Mouse (Mus musculus): ENCODE results near the gene Acsf3.
A peak's percentile ranks its signal among the peaks of the same experiment; 100 is the strongest.

Gene Acsf3

DNA sequence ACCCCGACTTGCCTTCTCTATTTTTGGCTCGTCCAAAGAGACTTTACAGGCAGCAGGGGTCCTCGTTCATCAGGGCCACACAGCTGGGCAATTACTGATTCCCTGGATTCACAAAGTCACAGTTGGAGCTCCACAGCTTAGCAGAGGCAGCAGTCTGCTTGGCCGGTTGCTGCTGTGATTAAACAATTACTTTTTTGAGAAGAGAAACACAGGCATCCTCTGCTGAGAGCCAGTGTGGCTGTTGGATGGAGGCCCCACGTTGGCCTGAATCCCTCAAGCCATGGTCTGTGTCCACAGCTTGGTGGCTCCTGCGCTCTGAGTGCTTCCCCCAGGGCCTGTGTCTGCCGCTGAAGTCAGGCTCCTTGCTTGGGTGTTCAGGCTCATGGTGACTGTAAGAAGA, 39.3 kb downstream of the Acsf3 start:
- no peak for TF ChIP-seq GATA4 (IDR thresholded peaks at IDR 0.05; ENCODE audit: insufficient replicate concordance, low read length)

DNA sequence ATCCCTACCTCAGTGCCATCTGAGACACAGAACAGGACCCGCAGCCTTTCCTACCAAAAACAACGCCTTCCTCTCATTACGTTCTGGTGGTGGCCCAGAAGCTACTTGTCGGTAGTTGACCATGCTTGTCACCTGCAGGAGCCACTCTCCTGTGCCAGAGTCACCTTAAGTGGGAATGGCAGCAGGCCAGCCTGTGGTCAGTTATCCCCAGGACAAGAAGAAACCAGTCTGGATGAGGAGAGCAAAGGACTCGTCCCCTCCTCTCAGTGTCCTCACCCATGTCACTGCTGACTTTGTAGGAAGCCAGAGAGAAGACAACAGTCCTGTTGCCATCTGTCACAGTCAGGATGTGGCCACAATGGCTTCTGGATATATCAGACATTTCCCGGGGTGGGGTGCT, 41.7 kb downstream of the Acsf3 start:
- no peak for TF ChIP-seq GATA4 (IDR thresholded peaks at IDR 0.05; ENCODE audit: insufficient replicate concordance, low read length)

DNA sequence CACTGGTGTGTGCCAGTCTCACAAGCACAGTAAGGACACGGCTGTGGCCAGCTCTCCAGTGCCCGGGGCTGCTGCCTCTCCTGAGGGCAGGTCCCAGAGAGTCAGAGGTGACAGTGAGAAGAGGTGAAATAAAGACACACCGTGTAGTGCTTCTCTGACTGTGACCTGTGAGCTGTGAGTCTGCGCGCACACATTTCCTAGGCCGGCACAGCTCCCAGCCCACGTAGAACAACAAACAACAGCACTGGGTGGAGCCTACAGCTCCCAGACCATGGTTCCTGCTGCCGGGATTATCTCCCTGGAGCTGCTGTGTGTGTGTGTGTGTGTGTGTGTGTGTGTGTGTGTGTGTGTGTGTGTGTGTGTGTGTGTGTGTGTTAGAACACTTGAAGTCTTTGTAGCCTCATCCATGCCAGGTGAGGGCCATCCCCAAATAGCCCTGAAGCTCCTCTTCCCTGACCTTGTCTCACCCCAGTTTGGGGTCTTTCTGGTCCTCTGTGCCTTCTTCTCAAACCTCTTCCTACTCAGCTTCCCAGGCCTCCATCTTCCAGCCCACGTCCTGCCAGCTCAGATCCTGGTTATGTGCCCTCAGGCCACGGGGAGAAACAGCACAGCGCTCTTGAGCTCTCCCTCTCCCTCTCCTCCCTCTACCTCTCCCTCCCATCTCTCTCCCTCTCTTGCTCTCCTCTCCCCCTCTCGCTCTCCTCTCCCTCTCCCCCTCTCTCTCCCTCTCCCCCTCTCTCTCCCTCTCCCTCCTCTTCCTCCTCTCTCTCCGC, 42.6 kb downstream of the Acsf3 start:
- no peak for TF ChIP-seq GATA4 (IDR thresholded peaks at IDR 0.05; ENCODE audit: insufficient replicate concordance, low read length)

DNA sequence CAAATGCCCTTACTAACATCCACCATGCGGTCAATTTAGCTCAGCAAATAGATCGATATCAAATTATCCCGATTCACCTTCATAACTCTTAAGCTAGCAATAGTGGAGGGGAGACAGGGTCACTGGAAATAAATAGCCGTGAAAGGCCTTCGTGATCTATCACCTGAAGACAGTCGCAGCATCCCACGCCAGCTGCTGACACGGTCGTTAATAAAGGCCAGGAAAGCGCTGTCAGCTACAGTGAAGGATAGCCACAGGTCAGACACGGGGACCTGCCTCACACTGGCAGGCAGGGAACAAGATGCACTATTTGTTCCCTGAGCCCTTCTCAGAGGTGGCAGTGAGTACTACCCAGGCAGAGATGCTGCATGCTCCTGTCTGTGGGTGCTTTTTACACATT, 44.5 kb downstream of the Acsf3 start:
- TF ChIP-seq GATA4 (IDR thresholded peaks at IDR 0.05; ENCODE audit: insufficient replicate concordance, low read length), result no peak

DNA sequence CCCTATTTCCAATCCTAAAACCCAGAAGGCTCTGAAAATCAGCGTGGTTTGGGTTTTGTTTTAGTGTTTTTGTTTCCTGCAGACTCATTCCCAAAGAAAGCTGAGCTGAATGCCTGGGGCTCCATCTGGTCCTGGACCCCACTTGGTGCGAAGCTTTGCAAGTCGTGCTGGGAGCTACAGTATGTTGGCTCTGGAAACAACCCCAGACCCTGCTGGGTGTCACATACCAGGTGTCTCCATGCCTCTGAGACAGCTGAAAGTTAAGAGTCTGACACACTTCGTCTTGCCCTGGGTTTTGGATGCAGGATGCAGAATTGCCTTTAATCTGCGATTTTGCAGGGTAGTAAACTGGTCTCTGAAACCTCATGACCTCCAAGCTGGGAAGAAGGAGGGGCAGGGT, 49.3 kb downstream of the Acsf3 start:
- no peak for TF ChIP-seq GATA4 (IDR thresholded peaks at IDR 0.05; ENCODE audit: insufficient replicate concordance, low read length)

DNA sequence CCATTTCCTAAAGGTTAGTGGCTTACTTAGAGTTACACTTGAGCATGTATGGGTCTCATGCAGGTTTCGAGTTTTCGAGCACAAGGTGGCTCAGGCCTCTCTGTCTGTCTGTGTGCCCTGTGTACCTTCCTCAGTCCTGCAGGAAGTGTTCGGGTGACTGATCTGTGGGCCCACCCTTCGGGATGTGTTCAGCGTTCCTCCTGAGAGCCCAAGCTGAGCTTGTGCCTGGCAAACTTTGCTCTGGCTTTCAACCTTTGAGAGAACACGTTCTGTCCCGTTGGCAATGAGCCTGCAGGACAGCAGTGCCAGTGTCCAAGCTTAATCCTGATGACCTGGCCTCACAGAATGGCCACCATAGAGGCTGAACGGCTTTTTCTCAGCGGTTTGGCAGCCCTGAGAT, 49.7 kb downstream of the Acsf3 start:
- TF ChIP-seq GATA4 (IDR thresholded peaks at IDR 0.05; ENCODE audit: insufficient replicate concordance, low read length), result no peak

DNA sequence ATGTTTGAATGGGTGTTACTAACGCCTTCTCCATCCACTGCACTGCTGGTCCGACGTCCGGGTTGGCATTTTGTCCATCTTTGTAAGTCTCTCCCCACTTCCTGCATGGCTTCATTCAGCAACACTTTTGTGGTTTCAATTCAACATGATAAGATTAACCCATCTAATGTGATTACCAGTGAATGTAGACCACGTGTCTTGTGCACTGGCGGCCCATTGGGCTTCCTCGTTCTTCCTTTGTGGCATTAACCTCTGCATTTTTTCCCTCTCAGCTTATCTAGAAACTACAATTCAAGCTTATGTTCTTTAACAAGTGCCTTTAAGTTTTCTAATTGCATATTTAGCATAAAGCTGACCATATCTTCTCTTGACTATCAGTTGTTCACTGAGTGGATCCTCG, 50.1 kb downstream of the Acsf3 start:
- TF ChIP-seq GATA4 (IDR thresholded peaks at IDR 0.05; ENCODE audit: insufficient replicate concordance, low read length), result no peak

DNA sequence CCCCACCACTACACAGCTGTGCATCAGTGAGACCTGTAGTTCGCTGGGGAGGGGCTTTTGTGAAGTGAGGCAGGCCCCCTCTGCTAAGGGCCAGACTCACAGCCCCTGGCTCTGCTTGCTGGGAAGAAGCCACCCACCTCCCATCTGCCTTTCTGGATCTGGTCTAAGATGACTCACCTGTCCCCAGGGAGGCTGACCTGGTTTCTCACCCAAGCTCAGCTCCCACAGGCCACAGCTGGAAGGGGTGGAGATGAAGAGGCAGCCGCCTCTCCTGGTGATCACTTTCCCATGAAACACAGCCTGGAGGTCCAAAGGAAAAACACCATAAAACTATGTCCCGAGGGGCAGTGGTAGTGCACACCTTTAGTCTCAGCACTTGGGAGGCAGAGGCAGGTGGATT, 54.1 kb downstream of the Acsf3 start:
- TF ChIP-seq GATA4 (IDR thresholded peaks at IDR 0.05; ENCODE audit: insufficient replicate concordance, low read length), result no peak

DNA sequence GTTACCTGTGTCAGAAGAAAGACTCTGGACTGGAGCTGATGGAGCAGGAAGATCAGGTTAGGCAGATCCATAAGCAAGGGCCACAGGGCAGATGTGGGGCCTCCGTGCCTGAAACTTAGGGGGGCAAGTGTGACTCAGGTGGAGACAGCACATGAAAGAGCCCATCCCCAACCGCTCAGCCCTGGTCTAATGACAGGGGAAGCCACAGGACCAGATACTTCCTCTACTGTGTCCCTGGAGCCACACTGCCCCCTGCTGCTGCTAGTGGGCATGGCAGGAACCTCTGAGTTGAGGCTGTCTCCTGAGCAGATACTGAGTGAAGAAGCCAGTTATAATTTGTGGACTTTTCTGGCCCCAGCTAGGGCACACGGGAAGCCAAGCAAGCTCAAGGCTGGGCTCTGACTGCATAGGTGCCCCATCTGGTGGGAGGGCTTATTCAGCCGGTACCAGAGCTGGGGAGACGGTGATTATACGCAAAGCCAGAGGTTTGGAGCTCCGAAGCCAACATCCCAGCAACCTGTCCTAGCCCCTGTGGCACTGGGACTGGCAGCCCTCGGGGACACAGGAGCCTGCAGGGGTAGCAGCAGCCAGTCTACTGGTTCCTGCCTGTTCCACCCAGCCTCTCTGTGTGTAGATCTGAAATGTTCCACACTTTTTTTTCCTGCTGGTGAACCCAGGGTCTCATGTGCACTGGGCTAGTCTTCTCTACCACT, 55.2 kb downstream of the Acsf3 start:
- no peak for TF ChIP-seq GATA4 (IDR thresholded peaks at IDR 0.05; ENCODE audit: insufficient replicate concordance, low read length)

DNA sequence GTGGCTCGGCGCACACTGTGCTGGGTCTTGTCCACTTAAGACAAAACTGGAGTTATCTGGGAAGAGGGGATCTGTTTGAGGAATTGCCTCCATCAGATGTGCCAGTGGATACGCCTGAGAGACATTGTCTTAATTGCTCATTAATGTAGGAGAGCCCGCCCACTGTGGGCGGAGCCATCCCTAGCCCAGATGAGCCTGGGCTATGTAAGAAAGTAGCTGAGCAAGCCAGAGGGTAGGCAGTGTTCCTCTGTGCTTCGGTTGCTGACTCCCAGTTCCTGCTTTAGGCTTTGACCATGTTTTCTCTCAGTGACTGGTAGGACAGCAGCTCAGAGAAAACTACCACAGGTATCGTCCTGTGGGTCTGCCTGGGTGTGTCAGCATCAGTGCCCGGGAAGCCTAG, 59.1 kb downstream of the Acsf3 start:
- no peak for TF ChIP-seq GATA4 (IDR thresholded peaks at IDR 0.05; ENCODE audit: insufficient replicate concordance, low read length)

DNA sequence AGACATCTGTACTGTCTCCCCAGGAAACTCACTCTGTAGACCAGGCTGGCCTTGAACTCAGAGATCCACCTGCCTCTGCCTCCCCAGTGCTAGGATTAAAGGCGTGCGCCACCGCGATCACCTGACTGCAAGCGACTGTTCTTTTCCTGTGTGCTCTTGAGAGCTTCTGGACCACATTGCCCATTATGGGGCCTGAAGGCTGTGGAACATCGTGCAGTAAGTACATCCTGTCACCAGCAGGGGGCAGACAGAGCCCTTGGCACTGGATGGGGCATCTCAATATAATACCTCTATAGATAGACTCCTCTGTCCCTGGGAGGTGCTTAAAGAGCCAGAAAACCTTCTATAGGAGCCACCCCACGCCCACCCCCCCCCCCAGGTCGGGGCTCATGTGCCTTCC, 59.7 kb downstream of the Acsf3 start:
- no peak for TF ChIP-seq GATA4 (IDR thresholded peaks at IDR 0.05; ENCODE audit: insufficient replicate concordance, low read length)

DNA sequence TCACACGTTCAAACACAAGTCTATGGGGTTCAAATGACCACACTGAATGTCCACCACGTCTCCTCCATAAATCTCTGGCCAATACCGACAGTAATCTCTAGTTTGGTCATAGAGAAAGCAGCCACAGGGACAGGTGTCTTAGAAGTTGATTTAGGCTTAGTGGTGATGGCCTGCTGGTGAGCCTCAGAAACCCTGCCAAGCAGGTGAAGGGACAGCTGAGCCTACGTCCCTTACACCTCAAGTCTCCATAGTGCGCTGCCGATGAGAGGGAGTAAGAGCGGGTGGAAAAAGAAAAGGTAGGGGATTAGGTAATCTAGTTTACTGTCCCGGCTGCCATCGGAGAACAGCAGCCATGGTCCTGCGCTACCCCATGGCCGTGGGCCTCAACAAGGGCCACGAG, 60.9 kb downstream of the Acsf3 start:
- no peak for TF ChIP-seq GATA4 (IDR thresholded peaks at IDR 0.05; ENCODE audit: insufficient replicate concordance, low read length)

DNA sequence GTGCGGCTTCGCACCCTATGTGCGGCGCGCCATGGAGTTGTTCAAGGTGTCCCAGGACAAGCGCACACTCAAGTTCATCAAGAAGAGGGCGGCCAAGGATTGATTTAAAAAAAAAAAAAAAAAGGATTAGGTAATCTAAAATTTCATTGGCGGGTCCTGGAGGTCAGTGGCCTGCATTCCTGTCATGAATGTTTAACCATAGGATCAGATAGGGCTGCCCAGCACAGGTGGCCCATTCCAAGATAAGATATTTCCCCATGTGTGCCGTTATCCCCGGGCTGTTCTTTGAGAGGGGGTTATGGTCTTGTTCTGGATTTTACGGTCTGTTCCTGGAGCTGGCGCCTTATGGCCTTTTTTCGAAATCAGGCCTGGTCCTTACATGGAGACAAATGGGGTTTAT, 61.4 kb downstream of the Acsf3 start:
- TF ChIP-seq GATA4 (IDR thresholded peaks at IDR 0.05; ENCODE audit: insufficient replicate concordance, low read length), result peak; percentile 87

DNA sequence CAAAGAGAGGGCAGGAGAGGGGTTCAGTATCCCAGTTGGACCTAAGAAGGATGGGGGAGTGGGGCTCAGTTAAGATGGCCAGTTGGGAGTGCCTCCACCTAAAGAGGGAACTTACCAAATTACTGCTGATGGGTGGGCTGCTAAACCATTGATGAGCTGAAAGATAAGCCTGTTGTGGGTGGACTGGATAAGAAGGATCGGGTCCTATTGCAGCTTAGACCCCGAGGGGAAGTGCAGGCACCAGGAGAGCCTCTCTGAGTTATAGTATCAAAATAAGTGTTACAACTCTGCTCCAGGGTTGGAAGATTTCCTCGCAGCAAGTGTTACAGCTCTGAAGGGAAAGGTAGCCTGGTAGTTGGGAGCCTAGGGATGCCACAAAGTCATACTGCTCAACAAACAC, 68.9 kb downstream of the Acsf3 start:
- TF ChIP-seq GATA4 (IDR thresholded peaks at IDR 0.05; ENCODE audit: insufficient replicate concordance, low read length), result no peak

DNA sequence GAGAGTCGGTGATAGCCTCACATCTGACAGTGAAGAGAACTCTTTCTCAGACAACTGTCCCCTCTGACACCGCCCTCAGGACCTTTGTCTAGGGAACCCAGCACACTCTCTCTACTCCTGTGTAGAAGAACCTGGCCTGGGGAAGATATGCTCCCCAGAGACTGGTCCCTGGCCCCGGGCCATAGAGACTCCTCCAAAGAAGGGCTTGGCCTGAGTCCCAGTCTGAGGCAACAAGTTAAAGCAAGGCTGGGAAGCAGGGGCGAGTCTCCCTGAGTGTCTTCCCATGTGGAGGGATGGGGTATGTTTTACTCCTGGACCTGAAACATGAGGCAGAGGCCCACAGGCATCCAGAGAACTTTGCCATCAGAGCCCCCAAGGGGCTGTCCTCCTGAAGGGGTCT, 70.4 kb downstream of the Acsf3 start:
- TF ChIP-seq GATA4 (IDR thresholded peaks at IDR 0.05; ENCODE audit: insufficient replicate concordance, low read length), result no peak

DNA sequence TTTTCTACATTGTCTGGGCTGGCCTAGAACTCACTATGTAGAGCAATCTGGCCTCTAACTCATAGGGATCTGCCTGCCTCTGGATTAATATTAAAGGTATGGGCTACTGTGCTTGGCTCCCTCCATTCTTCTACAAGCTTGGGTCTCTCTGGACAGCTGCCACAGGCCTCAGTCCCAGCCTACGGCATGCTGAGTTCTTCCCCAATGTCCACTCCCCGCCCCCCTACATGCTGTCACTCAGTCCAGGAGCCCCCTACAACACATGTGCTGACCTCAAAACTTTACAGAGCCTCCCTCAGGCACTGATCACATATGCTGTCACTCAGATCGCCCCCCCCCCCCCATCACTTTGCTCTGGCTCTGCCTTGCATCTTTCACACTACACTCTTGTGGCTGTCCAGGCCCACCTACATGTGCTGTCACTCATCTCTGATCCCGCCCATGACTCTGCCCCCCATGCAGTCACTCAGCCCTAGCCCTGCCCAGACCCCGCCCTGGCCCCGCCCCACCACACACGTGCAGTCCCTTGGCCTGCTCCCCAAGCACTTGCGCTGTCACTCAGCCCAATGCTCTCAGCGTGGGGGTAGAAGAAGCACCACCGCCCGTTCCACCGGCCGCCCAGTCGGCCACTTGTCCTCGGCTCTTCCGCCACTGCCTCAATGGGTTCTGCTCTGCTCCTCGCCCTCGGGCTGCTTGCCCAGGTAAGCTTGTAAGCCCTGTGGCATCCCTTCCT, 72.7 kb downstream of the Acsf3 start, which contains the start of gene Cdh15:
Gene Cdh15, plus strand, starts transcription at position 138 of the 733 bp plus-strand sequence.
- no peak for TF ChIP-seq GATA4 (IDR thresholded peaks at IDR 0.05; ENCODE audit: insufficient replicate concordance, low read length)

Measured in liver, adult (tissue).